ENCODE assay signal across 8 mouse cellular contexts in genomic region chr11:52360471-52361277, GRCm38 (mm10). TPM values are rescaled to one million over a fixed set of nuclear protein-coding genes. Genes with fewer than 3 reads are reported as not detected.
DNase-seq lines count a peak whose midpoint lies in the region; ATAC-seq and TF ChIP-seq lines count a peak whose summit lies in the region.

TSS of gene Vdac1 (plus strand) at chr11:52360860.

- intact Hi-C loops in heart, postnatal 10 days (cut with DNase I), result no loop called here

- H3K9me3 ChIP-seq in ES-E14 (ENCODE audit: control insufficient read depth, insufficient read depth, low read depth, low read length), result peaks cover 1% of the 10 kb centered on the region; the same call in 1 of the 2 replicates
- H3K9me3 ChIP-seq in forebrain, embryonic 14.5 days (replicated peaks; ENCODE audit: control insufficient read depth, low read length), result no peaks in the 10 kb centered on the region
- no peaks in the 10 kb centered on the region for H3K9me3 ChIP-seq in liver, embryonic 16.5 days (replicated peaks; ENCODE audit: control insufficient read depth, low read length)
- H3K9me3 ChIP-seq in neural tube, embryonic 12.5 days, result no peaks in the 10 kb centered on the region

- H3K27ac ChIP-seq in ES-E14 (ENCODE audit: insufficient read depth, low read depth, low read length, poor library complexity, severe bottlenecking), result peak within 1 kb of the TSS; percentile 98
- peak within 1 kb of the TSS; percentile 84 for H3K27ac ChIP-seq in forebrain, embryonic 14.5 days (ENCODE audit: low read depth, low read length)
- H3K27ac ChIP-seq in liver, embryonic 16.5 days (ENCODE audit: low read length), result peak within 1 kb of the TSS; percentile 93
- H3K27ac ChIP-seq in neural tube, embryonic 12.5 days, result peak within 1 kb of the TSS; percentile 67

- H3K4me3 ChIP-seq in ES-E14 (ENCODE audit: insufficient read depth in 1 of 2, low read depth in 1 of 2, low read length in 2 of 2, poor library complexity in 1 of 2, severe bottlenecking in 1 of 2), result peak within 1 kb of the TSS; percentile 69 to 90
- peak within 1 kb of the TSS; percentile 85 for H3K4me3 ChIP-seq in forebrain, embryonic 14.5 days (ENCODE audit: low read depth, low read length)
- H3K4me3 ChIP-seq in liver, embryonic 16.5 days (ENCODE audit: low read depth, low read length), result peak within 1 kb of the TSS; percentile 91
- peak within 1 kb of the TSS; percentile 84 for H3K4me3 ChIP-seq in neural tube, embryonic 12.5 days

- peak; percentile 96 for ATAC-seq in forebrain, embryonic 14.5 days
- peak; percentile 90 for ATAC-seq in liver, embryonic 16.5 days (ENCODE audit: low read depth)
- ATAC-seq in neural tube, embryonic 12.5 days (ENCODE audit: low FRiP score, low read depth), result peak; percentile 94

- in situ Hi-C loops in ES-E14 (cut with MboI; ENCODE audit: low sequenced_read_pairs in 2 of 2, unreplicated experiment in 2 of 2), result no loop called here

- no peak for DNase-seq in ES-E14 (ENCODE audit: low read depth, low spot score)
- DNase-seq in cerebellum, adult 11 months, result peak; percentile 88
- DNase-seq in forebrain, embryonic 14.5 days (ENCODE audit: low spot score), result peak; percentile 90
- peak; percentile 92 to 93 for DNase-seq in heart, postnatal 10 days
- no peak for DNase-seq in large intestine, adult 2 months (ENCODE audit: low read depth, low spot score)
- peak; percentile 85 for DNase-seq in telencephalon, adult 2 months (ENCODE audit: low read depth, low spot score)

- under 1% methylated on average over 84 of the region's 84 CpGs for WGBS in forebrain, embryonic 14.5 days
- under 1% methylated on average over 83 of the region's 84 CpGs for WGBS in large intestine, adult 2 months
- WGBS in liver, embryonic 16.5 days (ENCODE audit: insufficient replicate concordance), result under 1% methylated on average over 73 of the region's 84 CpGs
- under 1% methylated on average over 84 of the region's 84 CpGs for WGBS in neural tube, embryonic 12.5 days

- H3K36me3 ChIP-seq in ES-E14 (ENCODE audit: control insufficient read depth, insufficient read depth, low read length, poor library complexity, severe bottlenecking), result no peaks in the 10 kb centered on the region
- H3K36me3 ChIP-seq in forebrain, embryonic 14.5 days (ENCODE audit: control insufficient read depth, insufficient read depth, low read length), result no peaks in the 10 kb centered on the region
- H3K36me3 ChIP-seq in liver, embryonic 16.5 days (ENCODE audit: control insufficient read depth, insufficient read depth), result no peaks in the 10 kb centered on the region
- H3K36me3 ChIP-seq in neural tube, embryonic 12.5 days, result no peaks in the 10 kb centered on the region

- H3K4me2 ChIP-seq in forebrain, embryonic 14.5 days (ENCODE audit: low read length), result peak within 1 kb of the TSS; percentile 94
- peak within 1 kb of the TSS; percentile 94 for H3K4me2 ChIP-seq in liver, embryonic 16.5 days (ENCODE audit: low read depth, low read length)
- peak within 1 kb of the TSS; percentile 92 for H3K4me2 ChIP-seq in neural tube, embryonic 12.5 days (replicated peaks)

- peak within 1 kb of the TSS; percentile 94 for H3K9ac ChIP-seq in ES-E14 (ENCODE audit: insufficient read depth, low read depth, low read length, poor library complexity, severe bottlenecking)
- H3K9ac ChIP-seq in forebrain, embryonic 14.5 days (ENCODE audit: low read length), result peak within 1 kb of the TSS; percentile 97
- peak within 1 kb of the TSS; percentile 97 for H3K9ac ChIP-seq in liver, embryonic 16.5 days (ENCODE audit: low read depth, low read length)
- H3K9ac ChIP-seq in neural tube, embryonic 12.5 days, result peak within 1 kb of the TSS; percentile 91

- peaks cover 7 to 16% of the 10 kb centered on the region in 2 experiments; a peak in 2 of 4 replicates for H3K4me1 ChIP-seq in ES-E14 (ENCODE audit: control insufficient read depth in 2 of 2, insufficient read depth in 2 of 2, low read length in 2 of 2, poor library complexity in 1 of 2)
- peaks cover 15% of the 10 kb centered on the region for H3K4me1 ChIP-seq in forebrain, embryonic 14.5 days (ENCODE audit: control insufficient read depth, insufficient read depth, low read length)
- peaks cover 49% of the 10 kb centered on the region for H3K4me1 ChIP-seq in liver, embryonic 16.5 days (ENCODE audit: control insufficient read depth, low read depth, low read length)
- peaks cover 41% of the 10 kb centered on the region for H3K4me1 ChIP-seq in neural tube, embryonic 12.5 days

- H3K27me3 ChIP-seq in forebrain, embryonic 14.5 days (replicated peaks; ENCODE audit: control insufficient read depth, insufficient read depth, low read length), result no peaks in the 10 kb centered on the region
- H3K27me3 ChIP-seq in liver, embryonic 16.5 days (ENCODE audit: control insufficient read depth, insufficient read depth, low read depth, low read length), result no peaks in the 10 kb centered on the region
- no peaks in the 10 kb centered on the region for H3K27me3 ChIP-seq in neural tube, embryonic 12.5 days (replicated peaks)

TF ChIP-seq in ES-E14, 5 proteins besides CTCF, POLR2A, EP300 and RAD21:
- TF ChIP-seq ZNF384 (IDR thresholded peaks at IDR 0.05; ENCODE audit: low read depth, low read length), result no peak
- no peak; the same call in 1 of the 2 replicates for TF ChIP-seq HCFC1 (IDR thresholded peaks at IDR 0.05; ENCODE audit: borderline replicate concordance, insufficient read depth, low read length)
- peak; percentile 45 for TF ChIP-seq CHD2 (IDR thresholded peaks at IDR 0.05; ENCODE audit: low read depth, low read length)
- no peak for TF ChIP-seq ZC3H11A (IDR thresholded peaks at IDR 0.05; ENCODE audit: borderline replicate concordance, low read depth, low read length)
- TF ChIP-seq MAFK (IDR thresholded peaks at IDR 0.05; ENCODE audit: insufficient read depth, low read depth, low read length), result no peak

RNA-seq across cellular contexts. Expression of gene Vdac1, which starts in this region (rescaled TPM):
- total RNA-seq in ES-E14 (2012; rRNA removed), result 238 and 268 TPM in 2 replicates
- 250 and 280 TPM in 2 replicates for polyA plus RNA-seq in forebrain, embryonic 14.5 days (2014; fragmentation: Nextera tagmentation; extraction: Ambion mirVana)
- total RNA-seq in heart, postnatal 10 days (2021), result 100 to 1,000 TPM; 861 to 884 TPM
- 135 TPM in 2 replicates for polyA plus RNA-seq in large intestine, adult 2 months (2012; rRNA removed)
- polyA plus RNA-seq in liver, embryonic 16.5 days (2015; fragmentation: Nextera tagmentation; extraction: Ambion mirVana), result 120 and 121 TPM in 2 replicates
- polyA plus RNA-seq in neural tube, embryonic 12.5 days (2016; fragmentation: Nextera tagmentation; extraction: Ambion mirVana), result 221 and 251 TPM in 2 replicates

Comparison
In these comparisons a context has a peak if more than half of its experiments do, and no peak if none do; other contexts are left out.
1. DNase-seq: peak in cerebellum, adult 11 months (single experiment), forebrain, embryonic 14.5 days (single experiment), heart, postnatal 10 days (2 of 2) and telencephalon, adult 2 months (single experiment); none in ES-E14 (single experiment) and large intestine, adult 2 months (single experiment).
2. Peak in every context shown above with its lines, with median percentiles within 50 percentile points of each other: H3K27ac ChIP-seq, H3K4me3 ChIP-seq, H3K9ac ChIP-seq, ATAC-seq and H3K4me2 ChIP-seq.